Mouse (Mus musculus) adrenal gland, postnatal 36 days (tissue): ENCODE measurements around the gene Prkag1. TPM values are rescaled to one million over a fixed set of nuclear protein-coding genes. Genes with fewer than 3 reads are reported as not detected.

Source experiments
- DNase-seq, 2 experiments: peaks; one replicate each; pipeline ENCODE4 v3.0.0; 2021; ENCODE audit warnings: mixed read lengths in 1 of 2
- total RNA-seq, 2 experiments: library from RNA; stranded (reverse); gene quantifications; 2 replicates each; pipeline ENCODE4 v1.2.3; 2021

Gene Prkag1
- total RNA-seq, 2 experiments from 2014 or later, result 68.3 to 87.0 TPM

DNA sequence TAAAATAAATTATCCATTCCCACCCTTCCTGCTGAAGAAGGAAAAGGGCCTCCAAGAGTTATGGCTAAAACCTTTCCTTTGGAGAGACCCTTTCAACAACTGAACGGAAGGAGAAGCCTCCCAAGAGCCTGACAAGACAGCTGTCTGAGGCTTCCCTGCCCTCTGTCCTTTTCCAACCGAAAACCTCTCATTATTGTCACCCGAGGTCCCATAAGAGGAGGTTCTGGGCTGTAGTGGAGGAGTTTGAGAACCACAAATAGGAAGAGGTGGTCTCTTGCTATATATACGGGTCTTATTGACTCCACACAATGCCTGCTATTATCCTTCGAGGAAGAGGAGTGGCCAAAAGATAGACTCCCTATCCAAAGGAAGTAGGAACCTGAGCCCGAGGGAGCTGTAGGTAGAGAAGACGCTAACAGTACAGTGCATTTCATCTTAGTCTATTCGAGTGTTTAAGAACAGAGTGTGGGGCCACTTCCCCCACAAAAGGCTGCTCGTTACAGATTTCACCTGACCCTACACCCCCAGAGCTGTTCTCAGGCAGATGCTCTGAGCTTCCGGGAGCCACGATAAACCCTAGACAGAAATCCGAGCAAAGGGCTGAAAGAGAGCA lies 59.4 kb downstream of the Prkag1 start:
- no peak for DNase-seq

DNA sequence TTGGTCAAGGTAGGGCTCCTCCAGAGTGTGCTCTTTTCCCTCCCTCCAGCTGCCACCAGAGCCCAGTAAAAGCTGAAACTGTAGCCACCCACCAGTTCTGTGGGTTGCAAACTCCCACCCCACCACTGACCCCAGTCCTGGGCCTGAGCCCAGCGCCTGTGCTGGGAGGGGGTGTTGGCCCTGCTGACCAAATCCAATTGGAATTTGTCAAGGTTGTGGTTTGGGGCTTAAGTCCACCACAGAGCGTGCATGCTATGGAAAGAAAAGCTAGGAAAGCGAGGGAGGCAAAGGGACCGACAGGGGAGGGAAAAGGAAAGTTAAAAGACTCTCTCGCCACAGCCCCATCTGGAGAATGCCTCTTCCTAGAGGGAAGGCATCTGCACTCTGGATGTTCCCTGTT lies 63.1 kb downstream of the Prkag1 start:
- DNase-seq, result peak in 1 of 2 experiments; percentile 47

DNA sequence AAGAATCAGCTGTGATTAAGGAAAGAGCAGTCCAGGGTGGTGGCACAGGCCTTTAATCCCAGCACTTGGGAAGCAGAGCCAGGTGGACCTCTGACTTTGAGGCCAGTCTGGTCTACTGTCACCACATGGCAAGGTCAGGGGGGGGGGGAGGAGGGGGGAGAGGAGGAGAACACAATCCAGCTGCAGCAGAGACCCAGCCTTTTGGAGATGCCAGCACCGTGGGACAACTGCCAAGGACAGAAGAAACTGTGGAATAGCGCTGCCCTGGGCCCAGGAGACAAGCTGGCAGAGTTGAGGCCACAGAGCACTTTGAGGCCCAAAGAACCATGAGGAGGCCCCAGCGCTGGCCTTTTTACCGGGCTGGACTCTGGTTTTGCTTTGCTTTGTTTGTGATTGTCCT lies 65.4 kb downstream of the Prkag1 start:
- DNase-seq, result peak; percentile 57 to 72

Other genes starting within 250 kb of the Prkag1 start
- 10 to 100 TPM; 43.8 to 62.6 TPM for gene Adcy6, start 221.4 kb downstream of the Prkag1 start, total RNA-seq
- gene Cacnb3, start 200.7 kb downstream of the Prkag1 start, total RNA-seq, result 10 to 100 TPM; 10.2 to 13.3 TPM
- 10 to 100 TPM; 75.5 to 84.3 TPM for gene Ddx23, start 168.6 kb downstream of the Prkag1 start, total RNA-seq
- gene Rnd1, start 154.1 kb downstream of the Prkag1 start, total RNA-seq, result 1 to 10 TPM; 2.1 to 2.4 TPM
- gene Ccdc65, start 123.3 kb downstream of the Prkag1 start, total RNA-seq, result under 1 TPM; 0.23 to 0.26 TPM
- gene Fkbp11, start 103.3 kb downstream of the Prkag1 start, total RNA-seq, result 1 to 10 TPM; 7.5 to 9.1 TPM
- gene Arf3, start 68.3 kb downstream of the Prkag1 start, total RNA-seq, result 100 to 1,000 TPM; 132 to 140 TPM
- 1 to 10 TPM; 1.1 to 1.3 TPM for gene Wnt10b, start 53.4 kb downstream of the Prkag1 start, total RNA-seq
- gene Wnt1, start 41.7 kb downstream of the Prkag1 start, total RNA-seq, result not detected
- under 1 TPM; 0.10 to 0.30 TPM for gene Ddn, start 22.0 kb downstream of the Prkag1 start, total RNA-seq
- gene Kmt2d, start 39.7 kb upstream of the Prkag1 start, total RNA-seq, result 10 to 100 TPM; 52.1 to 79.5 TPM
- 1 to 10 TPM; 2.2 to 2.9 TPM for gene Rhebl1, start 63.0 kb upstream of the Prkag1 start, total RNA-seq
- 1 to 10 TPM; 2.2 to 3.0 TPM for gene Dhh, start 67.0 kb upstream of the Prkag1 start, total RNA-seq
- gene Lmbr1l, start 86.7 kb upstream of the Prkag1 start, total RNA-seq, result 10 to 100 TPM; 14.0 to 15.5 TPM
- 100 to 1,000 TPM; 252 to 276 TPM for gene Tuba1b, start 103.0 kb upstream of the Prkag1 start, total RNA-seq
- not detected for gene Gm49450, start 122.0 kb upstream of the Prkag1 start, total RNA-seq
- gene Tuba1a, start 122.2 kb upstream of the Prkag1 start, total RNA-seq, result 100 to 1,000 TPM in 1 of 2 experiments, 10 to 100 TPM in 1; 87.9 to 123 TPM
- 100 to 1,000 TPM; 272 to 276 TPM for gene Tuba1c, start 198.4 kb upstream of the Prkag1 start, total RNA-seq
- 1 to 10 TPM; 1.3 to 3.4 TPM for gene Prph, start 223.7 kb upstream of the Prkag1 start, total RNA-seq
- gene Troap, start 243.1 kb upstream of the Prkag1 start, total RNA-seq, result 1 to 10 TPM; 1.1 to 1.6 TPM